Mouse (Mus musculus) heart, embryonic 16.5 days (tissue): ENCODE results near the gene Rab19. TPM values are rescaled to one million over a fixed set of nuclear protein-coding genes. Genes with fewer than 3 reads are reported as not detected.

Experiments used
- ATAC-seq: fragments of 200-750 bp; cut with Nextera tagmentation; replicated peaks from 2 replicates; pipeline ENCODE4 v1.8.0; 2017; ENCODE audit warnings: moderate number of reproducible peaks; ENCODE audit not compliant: insufficient read depth, low FRiP score; ENCODE audit errors: extremely low read depth
- H3K27ac ChIP-seq: fragments of 300-500 bp; sonication (generic); 2 replicates; pipeline ENCODE4 v1.5.1; 2014; ENCODE audit warnings: mild to moderate bottlenecking, low read length, control low read depth, moderate library complexity
- H3K27me3 ChIP-seq: fragments of 300-500 bp; sonication (generic); 2 replicates; pipeline ENCODE4 v1.6.1; 2014; ENCODE audit warnings: low read length, mixed read lengths; ENCODE audit not compliant: control insufficient read depth, insufficient read depth
- H3K36me3 ChIP-seq: fragments of 300-500 bp; sonication (generic); 2 replicates; pipeline ENCODE4 v1.6.1; 2014; ENCODE audit not compliant: control insufficient read depth, insufficient read depth
- H3K4me1 ChIP-seq: fragments of 300-500 bp; sonication (generic); 2 replicates; pipeline ENCODE4 v1.6.1; 2014; ENCODE audit warnings: low read length, mixed read lengths; ENCODE audit not compliant: control insufficient read depth, insufficient read depth
- H3K4me2 ChIP-seq: fragments of 300-500 bp; sonication (generic); 2 replicates; pipeline ENCODE4 v1.6.1; 2014; ENCODE audit warnings: low read depth, mild to moderate bottlenecking, control low read depth, low read length
- H3K4me3 ChIP-seq: fragments of 300-500 bp; sonication (generic); 2 replicates; pipeline ENCODE4 v1.5.1; 2014; ENCODE audit warnings: mild to moderate bottlenecking, control low read depth, low read length
- H3K9ac ChIP-seq: fragments of 300-500 bp; sonication (generic); 2 replicates; pipeline ENCODE4 v1.6.1; 2014; ENCODE audit warnings: low read length, control low read depth
- H3K9me3 ChIP-seq: fragments of 300-500 bp; sonication (generic); replicated peaks from 2 replicates; pipeline ENCODE4 v1.6.1; 2016; ENCODE audit warnings: low read length; ENCODE audit not compliant: control insufficient read depth
- WGBS: fragments of 180-500 bp; shearing (Covaris S2); extraction: QIAGEN DNeasy Blood & Tissue Kit; methylation state at CpG from one replicate; pipeline ENCODE4 v1.1.7; 2014; 5-methylcytosine and 5-hydroxymethylcytosine counted together
- polyA plus RNA-seq: library from polyadenylated mRNA; unstranded; fragments of >200 nt; fragmentation: Nextera tagmentation; extraction: Ambion mirVana; gene quantifications from 2 replicates; pipeline ENCODE4 v1.2.1, GENCODE M21; 2015

The Rab19 gene
- polyA plus RNA-seq, 1 experiment from 2014 or later: 1.9 TPM

DNA sequence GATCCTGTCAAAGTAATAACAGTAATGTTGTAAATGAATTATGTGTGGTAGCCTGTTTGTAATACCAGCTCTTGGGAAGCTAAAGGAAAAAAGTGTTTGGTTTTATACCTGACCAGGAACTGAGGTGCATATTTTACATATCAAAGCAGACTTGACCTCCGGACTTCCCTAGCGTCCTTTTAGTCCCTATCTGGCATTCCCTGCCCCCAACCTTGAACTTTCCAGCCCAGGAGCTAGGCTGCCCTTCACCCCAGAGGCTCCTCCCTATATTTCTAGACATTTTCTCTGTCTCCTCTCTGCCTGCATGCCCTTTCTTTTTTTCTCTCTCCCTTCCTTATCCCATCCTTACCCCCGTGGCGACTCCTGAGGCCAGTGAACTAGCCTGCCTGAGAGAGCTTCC lies 39.9 kb downstream of the Rab19 start:
- H3K9me3 ChIP-seq: no peaks in the 10 kb centered on the region
- no peak overlapping the region for H3K9ac ChIP-seq
- 41% methylated on average over 4 of the region's 4 CpGs for WGBS
- no peak overlapping the region for H3K27ac ChIP-seq
- no peaks in the 10 kb centered on the region for H3K36me3 ChIP-seq
- no peak overlapping the region for H3K4me3 ChIP-seq
- H3K4me2 ChIP-seq: no peak overlapping the region
- peaks cover 7% of the 10 kb centered on the region for H3K4me1 ChIP-seq
- ATAC-seq: no peak
- H3K27me3 ChIP-seq: peaks cover 9% of the 10 kb centered on the region

DNA sequence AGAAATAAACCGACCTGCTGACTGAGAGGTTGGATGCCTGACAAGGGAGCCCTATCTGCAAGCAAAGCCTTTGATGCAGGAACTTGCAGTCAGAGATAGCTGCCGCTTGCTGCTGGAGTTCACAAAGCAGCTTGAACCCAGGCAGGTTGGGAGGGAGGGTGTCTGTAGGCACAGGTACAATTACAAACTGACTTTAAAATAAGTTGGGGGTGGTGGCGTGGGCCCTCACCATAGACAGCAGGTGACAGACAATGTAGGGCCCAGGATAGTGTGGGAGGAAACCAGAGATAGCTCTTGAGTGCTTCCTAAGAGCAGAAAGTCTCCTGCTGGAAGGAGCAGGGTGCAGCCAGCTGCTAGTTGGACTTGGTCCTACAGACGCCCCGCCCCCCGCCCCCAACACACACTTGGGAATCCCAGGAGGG lies 42.2 kb downstream of the Rab19 start:
- 49% methylated on average over 6 of the region's 6 CpGs for WGBS
- Histone ChIP-seq H3K4me2 (no peak overlapping the region), H3K9ac (no peak overlapping the region), H3K27ac (no peak overlapping the region), H3K4me1 (peaks cover 7% of the 10 kb centered on the region), H3K27me3 (peaks cover 9% of the 10 kb centered on the region), H3K4me3 (no peak overlapping the region), H3K36me3 (no peaks in the 10 kb centered on the region), H3K9me3 (no peaks in the 10 kb centered on the region)
- no peak for ATAC-seq

DNA sequence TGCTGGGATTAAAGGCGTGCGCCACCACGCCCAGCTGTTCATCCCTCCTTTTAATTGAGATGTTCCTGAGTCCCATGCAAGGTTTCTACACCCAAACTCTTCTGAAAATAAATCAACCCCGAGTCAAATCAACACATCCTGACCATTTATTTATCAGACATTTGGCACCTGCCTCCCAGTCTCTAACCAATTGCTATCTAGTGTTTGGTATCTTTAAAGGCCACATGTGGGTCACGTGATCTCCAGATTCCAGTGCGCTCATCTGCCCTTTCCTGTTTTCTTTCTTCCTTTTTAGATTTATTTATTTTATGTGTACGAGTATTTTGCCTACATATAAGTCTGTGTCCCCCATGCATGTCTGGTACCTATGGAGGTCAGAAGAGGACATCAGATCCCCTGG lies 42.7 kb downstream of the Rab19 start:
- peaks cover 7% of the 10 kb centered on the region for H3K4me1 ChIP-seq
- H3K27ac ChIP-seq: no peak overlapping the region
- peaks cover 5% of the 10 kb centered on the region for H3K27me3 ChIP-seq
- no peaks in the 10 kb centered on the region for H3K9me3 ChIP-seq
- ATAC-seq: no peak
- no peaks in the 10 kb centered on the region for H3K36me3 ChIP-seq
- no peak overlapping the region for H3K4me2 ChIP-seq
- no peak overlapping the region for H3K4me3 ChIP-seq
- 78% methylated on average over 7 of the region's 7 CpGs for WGBS
- H3K9ac ChIP-seq: no peak overlapping the region

DNA sequence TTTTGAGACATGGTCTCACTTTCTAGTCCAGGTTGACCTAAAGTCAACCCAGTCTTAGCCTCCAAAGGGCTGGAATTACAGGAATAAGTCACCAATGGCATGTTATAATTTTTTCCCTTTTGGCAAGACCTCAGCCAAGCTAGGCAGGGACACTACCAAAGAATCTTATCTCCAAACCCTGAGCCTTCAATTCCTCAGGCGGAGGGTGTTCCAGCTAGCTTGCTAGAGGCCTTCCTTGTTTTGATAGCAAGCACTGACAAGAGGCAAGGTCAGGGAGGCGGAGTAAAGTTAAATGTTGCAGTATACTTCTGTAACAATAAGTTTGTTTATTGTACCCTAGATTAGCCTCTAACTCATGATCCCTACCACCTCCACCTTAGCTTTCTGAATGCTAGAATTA lies 44.2 kb downstream of the Rab19 start:
- WGBS: 65% methylated on average over 2 of the region's 2 CpGs
- H3K27ac ChIP-seq: no peak overlapping the region
- peaks cover 5% of the 10 kb centered on the region for H3K27me3 ChIP-seq
- no peak for ATAC-seq
- no peak overlapping the region for H3K4me2 ChIP-seq
- no peak overlapping the region for H3K4me3 ChIP-seq
- H3K4me1 ChIP-seq: 0 out of 2 replicates have a peak, but pooled peaks cover 2% of the 10 kb centered on the region
- no peaks in the 10 kb centered on the region for H3K9me3 ChIP-seq
- H3K36me3 ChIP-seq: no peaks in the 10 kb centered on the region
- no peak overlapping the region for H3K9ac ChIP-seq

DNA sequence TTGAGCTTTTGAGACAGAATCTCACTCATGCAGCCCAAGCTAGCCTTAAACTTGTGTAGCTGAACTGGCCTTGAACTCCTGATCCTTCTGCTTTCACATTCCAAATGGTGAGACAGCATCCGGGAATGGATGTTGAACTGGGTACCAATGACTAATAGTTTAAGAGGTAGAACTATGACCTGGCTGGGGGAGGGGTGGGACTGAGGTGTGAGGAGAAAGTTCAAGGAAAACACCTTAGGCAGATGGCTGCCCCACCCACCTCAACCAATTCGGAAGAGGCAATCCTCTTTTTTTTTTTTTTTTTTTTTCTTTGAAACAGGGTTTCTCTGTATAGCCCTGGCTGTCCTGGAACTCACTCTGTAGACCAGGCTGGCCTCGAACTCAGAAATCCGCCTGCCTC lies 45.8 kb downstream of the Rab19 start:
- no peak for ATAC-seq
- Histone ChIP-seq H3K36me3 (no peaks in the 10 kb centered on the region), H3K9ac (no peak overlapping the region), H3K4me1 (no peaks in the 10 kb centered on the region), H3K9me3 (no peaks in the 10 kb centered on the region), H3K4me2 (no peak overlapping the region), H3K27me3 (peaks cover 5% of the 10 kb centered on the region), H3K4me3 (no peak overlapping the region), H3K27ac (no peak overlapping the region)
- WGBS: 78% methylated on average over 4 of the region's 4 CpGs

DNA sequence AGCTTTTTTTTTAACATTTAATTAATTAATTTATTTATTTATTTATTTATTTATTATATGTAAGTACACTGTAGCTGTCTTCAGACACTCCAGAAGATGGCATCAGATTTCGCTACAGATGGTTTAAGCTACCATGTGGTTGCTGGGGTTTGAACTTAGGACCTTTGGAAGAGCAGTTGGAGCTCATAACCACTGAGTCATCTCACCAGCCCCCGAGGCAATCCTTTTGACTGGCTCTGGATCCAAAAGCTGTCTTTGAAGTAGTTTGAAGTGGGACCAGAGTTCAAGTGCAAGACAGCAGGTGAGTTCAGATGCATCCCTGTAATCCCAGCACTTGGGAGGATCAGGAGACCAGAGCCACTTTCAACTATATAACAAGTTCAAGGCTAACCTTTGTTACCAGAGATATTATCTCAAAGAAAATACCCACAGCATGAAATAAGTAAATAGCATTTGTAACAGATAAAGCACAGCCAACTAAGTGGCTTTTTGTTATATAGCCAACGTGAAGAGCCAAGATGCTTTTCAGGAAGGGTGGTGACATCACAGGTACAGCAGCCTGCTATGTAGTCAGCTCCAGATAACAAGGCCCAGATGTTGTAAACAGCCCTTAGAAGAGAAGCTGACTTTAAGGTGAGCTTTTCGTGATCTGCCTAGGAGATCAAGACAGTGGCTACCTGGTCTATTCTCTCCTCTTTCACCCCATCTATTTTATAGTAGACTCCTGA lies 46.5 kb downstream of the Rab19 start:
- H3K4me3 ChIP-seq: no peak overlapping the region
- H3K4me1 ChIP-seq: no peaks in the 10 kb centered on the region
- no peak overlapping the region for H3K4me2 ChIP-seq
- WGBS: 68% methylated on average over 4 of the region's 4 CpGs
- no peaks in the 10 kb centered on the region for H3K9me3 ChIP-seq
- H3K27me3 ChIP-seq: 0 out of 2 replicates have a peak, but pooled peaks cover 5% of the 10 kb centered on the region
- no peak overlapping the region for H3K27ac ChIP-seq
- no peak overlapping the region for H3K9ac ChIP-seq
- no peak for ATAC-seq
- no peaks in the 10 kb centered on the region for H3K36me3 ChIP-seq

DNA sequence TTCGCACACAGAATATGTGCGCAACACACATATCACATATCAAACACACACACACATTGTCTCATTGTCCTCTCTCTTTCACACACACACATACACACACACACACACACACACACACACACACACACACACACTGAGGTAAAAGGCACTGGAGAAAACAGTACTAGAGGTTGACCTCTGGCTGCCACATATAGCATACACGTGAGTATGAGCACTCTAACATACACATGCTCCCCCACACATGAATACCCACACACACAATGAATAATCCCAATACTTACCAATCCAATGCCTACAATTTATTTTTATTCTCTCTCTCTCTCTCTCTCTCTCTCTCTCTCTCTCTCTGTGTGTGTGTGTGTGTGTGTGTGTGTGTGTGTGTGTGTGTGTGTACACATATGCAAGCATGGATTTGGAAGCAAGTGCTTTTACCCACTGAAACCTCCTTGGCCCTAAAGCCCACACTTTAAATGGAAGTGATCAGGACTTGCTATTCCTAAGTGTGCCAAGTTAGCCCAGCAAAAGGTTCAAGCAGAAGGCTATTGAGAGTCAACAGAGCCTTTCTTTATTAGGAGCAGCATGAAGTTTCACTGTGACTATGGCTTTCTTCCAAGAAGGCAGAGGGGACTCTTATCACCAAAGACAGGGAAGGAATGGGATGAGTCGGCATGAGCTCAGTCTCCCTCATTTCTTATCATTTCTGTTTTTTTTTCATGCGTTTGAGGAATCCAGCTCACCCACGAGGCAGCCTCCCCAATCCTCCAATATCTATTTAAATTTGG lies 48.2 kb downstream of the Rab19 start:
- WGBS: 54% methylated on average over 6 of the region's 6 CpGs
- H3K9me3 ChIP-seq: no peaks in the 10 kb centered on the region
- no peak overlapping the region for H3K9ac ChIP-seq
- no peaks in the 10 kb centered on the region for H3K4me1 ChIP-seq
- no peak overlapping the region for H3K4me2 ChIP-seq
- H3K27me3 ChIP-seq: no peaks in the 10 kb centered on the region
- ATAC-seq: no peak
- no peak overlapping the region for H3K27ac ChIP-seq
- H3K36me3 ChIP-seq: no peaks in the 10 kb centered on the region
- no peak overlapping the region for H3K4me3 ChIP-seq

DNA sequence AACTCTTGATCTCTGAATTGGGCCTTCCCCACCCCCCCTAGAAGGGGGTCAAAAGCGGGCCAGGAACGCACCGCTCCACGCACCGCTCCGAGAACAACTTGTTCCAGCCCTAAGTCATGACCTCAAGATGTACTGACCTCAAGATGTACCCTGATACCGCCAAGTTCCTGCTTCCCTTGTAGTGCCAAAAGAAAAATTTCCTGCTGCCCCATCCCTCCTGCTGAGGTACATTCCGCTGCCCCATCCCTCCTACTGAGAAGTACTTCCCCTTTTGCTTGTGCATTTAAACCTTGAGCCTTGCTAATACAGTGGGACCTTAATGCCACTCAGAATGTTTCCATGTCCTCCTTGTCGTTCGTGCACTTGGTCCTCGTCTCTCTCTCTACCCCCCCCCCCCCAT lies 49.7 kb downstream of the Rab19 start:
- H3K27ac ChIP-seq: no peak overlapping the region
- no peak overlapping the region for H3K4me3 ChIP-seq
- ATAC-seq: no peak
- H3K27me3 ChIP-seq: no peaks in the 10 kb centered on the region
- 68% methylated on average over 11 of the region's 11 CpGs for WGBS
- no peaks in the 10 kb centered on the region for H3K4me1 ChIP-seq
- H3K9me3 ChIP-seq: no peaks in the 10 kb centered on the region
- no peaks in the 10 kb centered on the region for H3K36me3 ChIP-seq
- no peak overlapping the region for H3K4me2 ChIP-seq
- no peak overlapping the region for H3K9ac ChIP-seq

DNA sequence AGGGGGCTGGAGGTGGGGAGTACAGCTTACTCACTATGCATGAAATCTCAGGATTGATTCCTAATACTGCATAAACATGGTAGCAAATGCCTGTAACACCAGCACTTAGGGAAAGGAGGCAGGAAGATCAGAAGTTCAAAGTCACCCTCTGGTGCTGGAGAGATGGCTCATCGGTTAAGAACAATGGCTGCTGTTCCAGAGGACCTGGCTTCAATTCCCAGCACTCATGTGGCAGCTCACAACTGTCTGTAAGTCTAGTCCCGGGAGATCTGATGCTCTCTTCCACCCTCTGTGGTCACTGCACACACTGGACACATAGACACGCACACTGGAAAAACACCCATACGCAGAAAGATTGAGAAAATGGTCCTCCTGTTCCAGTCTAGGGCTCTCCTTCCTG lies 52.2 kb downstream of the Rab19 start:
- 78% methylated on average over 4 of the region's 4 CpGs for whole genome bisulfite sequencing
- no peaks in the 10 kb centered on the region for H3K4me1 ChIP-seq
- H3K36me3 ChIP-seq: no peaks in the 10 kb centered on the region
- no peak overlapping the region for H3K27ac ChIP-seq
- no peak for ATAC-seq
- no peak overlapping the region for H3K9ac ChIP-seq
- H3K27me3 ChIP-seq: no peaks in the 10 kb centered on the region
- no peaks in the 10 kb centered on the region for H3K9me3 ChIP-seq
- H3K4me2 ChIP-seq: no peak overlapping the region
- H3K4me3 ChIP-seq: no peak overlapping the region
